Mouse (Mus musculus) common myeloid progenitor, adult 5-6 weeks (primary cell): ENCODE data around the gene Sec31a. TPM values are rescaled to one million over a fixed set of nuclear protein-coding genes. Genes with fewer than 3 reads are reported as not detected.

Experiments used
- ATAC-seq: replicated peaks from 2 replicates; pipeline ENCODE4 v1.8.0; 2016; ENCODE audit warnings: low read depth, mild to moderate bottlenecking, moderate TSS enrichment, inconsistent platforms; ENCODE audit not compliant: poor library complexity, severe bottlenecking
- total RNA-seq: library from RNA; stranded (forward); fragments of 200-1000, 187-1606 nt; gene quantifications from 2 replicates; pipeline ENCODE4 v1.2.3, GENCODE M21; 2017

Gene Sec31a
- total RNA-seq, 1 experiment from 2014 or later, result 116 TPM

DNA sequence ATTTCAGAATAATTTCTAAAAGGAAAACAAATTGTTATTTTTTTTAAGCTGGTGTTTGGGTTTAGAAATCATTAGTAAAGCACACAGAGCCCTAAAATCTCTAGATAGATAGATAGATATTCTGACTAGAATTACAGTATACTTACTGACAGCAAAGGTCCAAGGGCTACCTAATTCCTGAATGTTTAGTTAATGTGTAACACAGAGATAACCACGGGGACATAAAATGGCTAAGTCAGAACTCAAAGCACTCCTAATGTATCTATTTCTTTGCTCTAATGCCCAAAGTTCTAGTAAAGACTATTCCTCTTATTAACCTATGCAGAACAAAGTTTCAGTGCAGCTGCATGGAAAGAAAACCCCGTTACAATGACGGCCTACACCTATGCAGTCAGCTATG, 3.1 kb downstream of the Sec31a start:
- ATAC-seq, result no peak

- no peak for ATAC-seq
These were observed 5.8 kb downstream of the Sec31a start for GRCm38 (mm10) chr5:100410281-100410680.

GRCm38 (mm10) chr5:100408485-100408884, 7.5 kb downstream of the Sec31a start:
- ATAC-seq, result no peak

DNA sequence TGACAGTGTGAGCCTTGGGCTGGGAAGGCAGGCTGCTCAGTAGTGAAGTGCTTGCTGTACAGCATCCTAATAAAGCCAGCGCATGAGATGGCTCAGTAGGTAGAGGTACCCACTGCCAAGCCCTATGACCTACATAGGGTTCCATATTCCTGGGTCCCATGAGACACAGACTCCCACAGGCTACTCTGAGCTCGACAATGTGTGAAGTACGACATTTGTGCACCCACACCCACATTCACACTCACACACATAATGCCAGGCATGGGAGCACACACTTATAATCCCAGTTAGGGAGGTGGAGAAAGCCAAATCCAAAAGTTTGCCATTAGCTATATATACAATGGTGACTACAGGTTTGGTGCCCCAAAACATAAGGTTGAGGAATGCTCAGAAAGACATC, 19.3 kb downstream of the Sec31a start:
- no peak for ATAC-seq

DNA sequence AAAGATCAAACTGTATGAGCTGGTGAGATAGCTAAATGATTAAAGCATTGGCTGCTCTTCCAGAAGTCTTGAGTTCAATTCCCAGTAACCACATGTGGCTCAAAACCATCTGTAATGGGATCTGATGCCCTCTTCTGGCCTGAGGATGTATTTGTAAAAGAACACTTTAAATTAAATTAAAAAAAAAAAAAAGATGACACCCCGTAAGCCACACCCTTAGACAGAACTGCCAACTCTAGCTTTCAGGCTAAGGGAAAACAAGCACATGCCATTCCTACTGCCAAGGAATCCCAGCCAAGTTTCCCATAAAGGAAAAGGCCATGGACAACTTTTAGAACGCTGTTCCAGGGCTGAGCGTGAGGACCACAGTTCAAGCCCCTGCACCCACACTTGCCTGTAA, 22.4 kb downstream of the Sec31a start:
- no peak for ATAC-seq

DNA sequence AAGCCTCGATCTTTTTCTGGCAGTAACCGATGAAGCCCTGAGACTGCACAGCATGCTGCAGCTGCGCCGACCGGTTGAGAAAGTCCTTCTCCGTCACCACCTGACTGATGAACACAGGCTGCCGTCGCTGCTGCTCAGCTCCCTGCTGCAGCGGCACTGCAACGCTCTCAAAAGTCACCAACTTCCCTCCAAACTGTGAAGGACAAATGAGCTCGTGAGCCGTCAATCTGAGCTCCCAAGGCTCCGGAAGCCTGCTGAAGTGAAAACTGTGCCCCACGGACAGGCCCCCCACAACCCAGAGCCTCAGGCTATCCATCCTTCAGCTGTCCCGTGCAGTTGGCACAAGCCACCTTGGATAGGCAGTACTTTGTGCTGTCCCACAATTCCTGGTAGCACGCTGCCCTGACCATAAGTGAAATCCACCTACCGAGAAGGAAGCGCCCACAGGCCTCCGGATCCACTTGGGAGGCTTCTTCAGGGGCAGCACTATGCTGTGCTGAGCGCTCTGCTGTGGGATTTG, 23.5 kb downstream of the Sec31a start:
- no peak for ATAC-seq

DNA sequence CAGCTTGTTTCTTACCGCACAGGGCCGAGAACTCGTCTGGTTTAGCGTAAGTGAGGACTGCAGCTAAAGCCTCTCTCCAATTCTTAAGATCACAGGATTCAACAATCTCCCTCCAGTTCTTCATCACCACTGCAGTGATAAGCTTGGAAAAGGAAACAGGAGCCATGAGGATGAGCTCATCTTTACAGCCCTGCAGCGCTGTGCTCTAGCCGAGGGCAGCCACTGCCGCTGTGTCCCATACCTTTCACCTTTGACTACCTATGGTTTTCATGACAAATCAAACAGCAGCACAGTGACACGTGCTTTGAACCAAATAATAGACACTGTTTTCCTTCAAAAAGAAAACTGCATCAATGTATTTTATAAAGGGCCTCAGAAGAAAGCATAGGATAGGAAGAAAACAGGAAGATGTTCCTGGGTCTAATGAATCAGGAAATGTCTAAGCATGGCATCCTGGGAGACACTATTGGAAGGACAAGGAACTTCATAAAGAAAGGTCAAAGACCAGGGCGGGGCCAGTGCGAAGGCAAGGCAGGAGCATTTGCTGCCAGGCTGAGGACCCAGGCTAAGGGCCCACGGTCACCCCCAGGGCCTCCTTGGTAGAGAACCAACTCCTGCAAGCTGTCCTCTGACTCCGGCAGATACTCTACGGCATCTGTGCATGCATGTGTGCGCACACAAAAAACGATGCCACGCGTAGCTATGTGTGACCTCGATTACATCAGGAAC, 32.1 kb downstream of the Sec31a start:
- ATAC-seq, result no peak

GRCm38 (mm10) chr5:100381094-100381493, 34.9 kb downstream of the Sec31a start:
- ATAC-seq, result no peak

- no peak for ATAC-seq
These were observed 35.8 kb downstream of the Sec31a start for GRCm38 (mm10) chr5:100380277-100380676.

GRCm38 (mm10) chr5:100378981-100379380, 37.1 kb downstream of the Sec31a start:
- no peak for ATAC-seq

DNA sequence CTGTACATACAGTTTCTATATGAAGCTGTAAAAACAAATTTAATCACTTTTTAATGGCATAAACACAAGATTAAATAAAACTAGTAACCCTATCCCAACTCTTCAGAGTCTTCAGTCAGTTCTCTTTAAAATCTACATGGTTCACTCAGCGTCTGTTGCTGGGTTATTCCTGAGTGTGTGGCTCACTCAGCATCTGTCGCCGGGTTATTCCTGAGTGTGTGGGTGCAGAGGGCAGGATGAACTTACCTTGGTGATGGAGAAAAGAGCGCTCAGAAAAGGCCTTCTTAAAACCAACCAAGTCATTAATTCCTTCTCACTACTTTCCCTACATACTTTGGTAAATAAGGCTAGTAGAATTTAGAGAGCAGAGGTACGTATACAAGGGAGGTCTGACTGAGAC, 37.8 kb downstream of the Sec31a start:
- no peak for ATAC-seq

- no peak for ATAC-seq
These were observed 38.7 kb downstream of the Sec31a start for GRCm38 (mm10) chr5:100377376-100377775.

DNA sequence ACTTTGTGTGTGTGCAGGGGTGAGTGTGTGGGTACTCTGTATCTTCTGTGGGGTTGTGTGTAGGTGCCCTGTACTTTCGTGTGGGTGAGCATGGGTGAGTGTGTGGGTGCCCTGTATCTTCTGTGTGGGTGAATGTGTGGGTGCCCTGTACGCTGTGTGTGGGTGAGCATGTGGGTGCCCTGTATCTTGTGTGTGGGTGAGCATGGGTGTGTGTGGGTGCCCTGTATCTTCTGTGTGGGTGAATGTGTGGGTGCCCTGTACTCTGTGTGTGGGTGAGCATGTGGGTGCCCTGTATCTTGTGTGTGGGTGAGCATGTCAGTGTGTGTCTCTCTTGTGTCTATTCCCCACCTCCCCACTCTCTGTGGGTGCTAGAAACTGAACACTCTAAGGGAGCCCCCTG, 41.3 kb downstream of the Sec31a start:
- no peak for ATAC-seq

DNA sequence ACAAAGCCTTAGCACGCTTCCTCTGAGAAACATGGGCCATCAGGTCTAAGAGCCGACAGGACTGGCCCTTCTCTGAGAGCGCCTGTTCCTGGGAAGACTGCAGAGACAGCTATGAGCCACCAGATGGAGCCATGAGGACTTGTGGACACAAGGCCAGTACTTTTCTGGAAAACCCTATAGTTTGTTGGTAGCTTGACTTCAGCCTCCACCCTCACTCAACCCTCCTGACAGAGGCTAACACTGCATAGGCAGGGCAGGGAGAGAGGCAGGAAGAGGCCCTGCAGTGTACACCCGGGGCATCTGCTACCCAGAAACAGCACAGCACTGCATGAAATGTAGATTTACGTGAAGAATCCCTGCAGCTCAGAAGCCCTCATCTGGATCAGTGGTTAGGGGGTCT, 42.1 kb downstream of the Sec31a start:
- ATAC-seq, result peak; percentile 92

- no peak for ATAC-seq
These were observed 45.1 kb downstream of the Sec31a start for GRCm38 (mm10) chr5:100370919-100371318.

DNA sequence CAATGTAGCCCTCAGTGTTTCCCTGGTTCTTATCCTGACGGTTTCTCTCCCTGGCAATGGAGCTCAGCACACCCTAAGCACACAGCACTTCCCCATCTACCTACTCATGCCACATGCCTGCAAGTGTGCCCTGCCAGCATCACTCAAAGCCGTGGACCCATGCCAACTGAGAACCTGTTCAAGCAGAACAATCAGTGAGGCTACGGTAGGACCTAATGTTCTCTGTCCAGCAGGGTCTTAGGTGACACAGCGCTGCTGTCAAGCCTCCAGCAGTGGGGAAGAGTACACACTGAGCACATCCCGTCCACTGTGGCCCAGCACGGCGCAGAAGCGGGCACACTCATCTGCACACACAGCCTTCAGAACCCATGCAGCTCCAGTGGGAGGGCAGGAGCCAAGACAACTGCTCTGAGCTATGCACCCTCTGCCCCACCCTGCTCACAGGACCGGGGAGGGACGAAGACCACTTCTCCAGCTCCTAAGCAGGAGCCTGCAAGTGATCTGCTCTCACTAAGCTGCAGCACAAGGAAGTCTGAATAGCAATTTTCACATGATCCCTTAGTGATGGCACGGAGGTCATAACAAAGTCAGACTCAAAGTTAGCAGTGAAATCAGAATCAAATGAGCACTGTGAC, 46.1 kb downstream of the Sec31a start:
- ATAC-seq, result no peak

DNA sequence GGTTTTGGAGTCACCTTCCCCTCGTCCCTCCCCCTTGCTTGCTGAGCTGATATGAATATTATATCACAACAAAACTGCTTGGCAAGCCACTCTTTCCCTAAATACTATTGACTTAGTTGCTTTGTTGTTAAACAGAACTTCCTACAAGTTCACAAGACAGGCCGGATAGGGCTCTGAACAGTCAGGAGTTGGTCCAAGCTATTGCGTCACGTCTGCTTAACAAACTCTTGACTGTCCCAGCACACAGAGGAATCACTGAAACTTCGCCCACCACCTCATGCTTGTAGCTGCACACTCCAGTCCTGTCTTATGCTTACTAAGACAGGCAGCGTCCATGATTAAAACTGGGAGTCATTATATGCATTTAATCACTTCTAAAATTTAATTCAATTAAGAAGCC, 46.9 kb downstream of the Sec31a start:
- ATAC-seq, result no peak

DNA sequence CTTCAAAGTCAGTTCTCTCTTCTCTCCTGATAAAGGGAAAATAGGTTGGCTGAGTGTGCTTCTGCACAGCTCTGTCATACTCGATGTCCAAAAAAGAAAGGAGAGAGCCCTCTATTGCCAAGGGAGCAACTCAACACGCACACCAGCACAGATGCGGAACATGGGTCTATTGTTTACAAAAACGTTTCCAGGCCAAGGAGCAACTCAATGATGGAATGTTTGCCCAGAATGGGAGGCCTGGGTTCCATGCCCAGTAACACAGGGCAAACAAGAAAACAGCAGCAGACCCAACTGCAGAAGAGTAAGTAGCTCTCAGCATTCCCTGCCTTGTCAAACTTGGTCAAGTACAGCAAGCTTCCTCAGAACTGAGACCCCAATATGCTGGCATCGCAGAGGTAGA, 47.5 kb downstream of the Sec31a start:
- ATAC-seq, result no peak

DNA sequence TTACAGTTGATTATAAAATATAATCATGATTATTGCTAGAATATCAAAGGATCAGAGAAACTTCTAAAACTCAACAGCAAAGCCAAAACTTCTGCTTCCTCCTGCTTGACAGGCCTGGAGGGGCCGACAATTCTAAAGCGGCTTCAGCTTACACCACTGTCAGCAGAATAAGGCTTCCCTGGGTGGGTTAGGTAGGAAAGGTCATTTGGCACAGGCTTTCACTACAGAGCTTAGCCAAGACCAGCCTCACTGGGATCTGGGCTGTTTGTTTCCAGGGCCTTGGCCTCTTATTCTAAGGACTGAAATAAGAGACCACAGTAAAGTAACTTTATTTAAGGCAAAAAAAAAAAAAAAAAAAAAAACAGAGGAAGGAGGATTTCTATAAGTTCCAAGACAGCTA, 49.0 kb downstream of the Sec31a start:
- ATAC-seq, result no peak

GRCm38 (mm10) chr5:100360296-100360695, 55.7 kb downstream of the Sec31a start:
- no peak for ATAC-seq

DNA sequence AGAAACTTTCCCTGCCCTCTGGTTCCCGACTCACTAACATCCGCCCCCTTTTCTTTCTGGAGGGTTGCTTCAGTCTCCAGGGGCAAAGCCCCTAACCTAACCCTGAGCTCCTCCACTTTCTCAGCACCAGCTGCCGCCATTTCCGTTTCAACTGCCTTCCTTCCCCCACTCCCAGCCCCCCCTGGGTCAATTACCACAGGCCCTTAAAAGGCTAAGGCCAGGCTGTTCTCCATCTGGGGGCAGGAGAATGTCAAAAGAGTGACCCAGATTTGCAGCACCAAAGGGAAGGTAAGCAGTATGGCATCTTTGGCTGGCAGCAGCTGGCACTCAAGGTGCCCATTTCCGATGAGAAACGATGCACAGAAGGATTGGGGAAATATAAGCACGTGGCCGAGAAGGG, 57.7 kb downstream of the Sec31a start:
- peak; percentile 27 for ATAC-seq

- ATAC-seq, result no peak
These were observed 61.4 kb downstream of the Sec31a start for GRCm38 (mm10) chr5:100354644-100355043.
